Mouse (Mus musculus): ENCODE results near the gene Gm12216. TPM values are rescaled to one million over a fixed set of nuclear protein-coding genes. Genes with fewer than 3 reads are reported as not detected.
"Not testable (repeated sequence)": the region's sequence is repeated elsewhere in the genome, so short reads cannot be mapped to it uniquely, and the experiment has no call there.

Gene Gm12216
- total RNA-seq (2022): 10 to 100 TPM in 2 of 4 experiments, 1 to 10 TPM in 2; 4.1 to 12.6 (median 9.8) TPM

DNA sequence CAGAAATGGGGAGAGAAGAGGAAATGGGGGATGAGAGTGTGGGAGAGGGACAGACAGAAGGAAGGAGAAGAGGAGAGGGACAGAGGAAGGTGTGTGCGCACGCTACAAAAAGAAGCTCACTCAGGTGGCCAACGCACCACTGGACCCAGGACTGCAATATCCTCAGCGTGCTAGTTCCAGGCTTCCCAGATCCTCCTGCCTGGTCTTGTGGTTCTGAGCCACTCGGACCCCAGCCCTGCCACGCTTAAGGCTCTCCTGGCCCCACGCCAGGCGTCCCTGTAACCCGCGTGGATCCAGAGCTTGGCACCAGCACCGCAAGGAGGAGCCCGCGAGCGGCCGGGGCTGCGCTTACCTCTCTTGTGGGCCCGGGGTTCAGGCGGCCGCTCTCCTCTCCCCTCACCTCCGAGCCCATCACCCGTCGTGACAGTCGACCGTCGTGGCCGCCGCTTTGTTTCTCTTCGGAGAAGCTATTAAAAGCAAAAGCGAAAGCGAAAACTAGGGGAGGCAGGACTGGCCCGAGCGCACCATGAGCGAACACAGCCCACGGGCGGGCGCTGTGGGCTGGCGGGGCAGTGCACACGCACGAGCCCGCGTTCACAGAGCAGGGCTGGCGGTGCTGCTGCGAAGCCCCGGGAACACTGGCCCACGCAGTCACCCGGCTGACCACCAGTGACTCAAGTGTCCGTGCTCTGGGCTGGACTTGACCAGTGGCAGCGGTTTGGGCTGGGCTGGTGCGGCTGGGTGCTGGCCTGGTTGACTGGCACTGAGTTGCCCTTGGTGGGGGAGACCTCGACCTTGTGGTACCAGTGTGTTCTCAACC lies at the start of gene Gm12216:
Gm12216 (minus strand) TSS at position 496 of the 820 bp plus-strand sequence.
- peak; percentile 67 for DNase-seq

DNA sequence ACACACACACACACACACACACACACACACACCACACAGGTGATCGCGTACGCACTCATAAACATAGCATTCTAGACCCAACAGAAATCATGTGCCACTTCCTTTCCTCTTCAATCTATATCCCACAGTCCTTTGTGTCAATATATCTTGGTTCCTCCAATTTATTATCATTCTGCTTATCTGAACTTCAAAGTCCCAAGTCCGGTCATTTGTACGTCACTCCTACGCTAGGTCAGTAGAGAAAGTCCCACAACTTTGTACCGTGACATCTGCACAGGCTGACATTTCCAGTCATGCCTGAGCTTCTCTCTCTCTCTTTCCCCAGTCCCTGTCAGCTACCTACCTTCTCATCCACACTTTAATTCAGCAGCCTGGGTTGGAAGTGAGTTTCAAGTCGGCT lies 49.6 kb upstream of the Gm12216 start:
- DNase-seq: no peak

DNA sequence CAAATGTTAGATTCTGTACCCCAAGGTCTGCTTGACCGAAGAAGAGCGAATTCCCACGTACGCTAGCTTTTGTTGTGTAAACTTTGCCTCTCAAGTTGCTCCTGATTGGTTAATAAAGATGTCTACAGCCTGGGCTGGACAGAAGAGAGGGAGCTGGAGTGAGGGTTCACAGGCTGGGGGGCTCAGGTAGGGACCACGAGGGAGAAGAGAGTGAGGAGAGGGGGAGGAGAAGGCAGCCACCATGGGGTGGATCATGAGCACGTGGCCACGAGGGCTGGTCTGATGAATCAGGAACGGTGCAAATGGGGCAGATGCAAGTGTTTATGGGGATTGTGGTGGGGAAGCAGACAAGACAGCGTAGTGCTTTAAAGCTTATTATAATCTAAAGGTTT lies 45.5 kb upstream of the Gm12216 start:
- DNase-seq: no peak

GRCm38 (mm10) chr11:53903781-53904533 lies 44.9 kb upstream of the Gm12216 start:
- DNase-seq: no peak

DNA sequence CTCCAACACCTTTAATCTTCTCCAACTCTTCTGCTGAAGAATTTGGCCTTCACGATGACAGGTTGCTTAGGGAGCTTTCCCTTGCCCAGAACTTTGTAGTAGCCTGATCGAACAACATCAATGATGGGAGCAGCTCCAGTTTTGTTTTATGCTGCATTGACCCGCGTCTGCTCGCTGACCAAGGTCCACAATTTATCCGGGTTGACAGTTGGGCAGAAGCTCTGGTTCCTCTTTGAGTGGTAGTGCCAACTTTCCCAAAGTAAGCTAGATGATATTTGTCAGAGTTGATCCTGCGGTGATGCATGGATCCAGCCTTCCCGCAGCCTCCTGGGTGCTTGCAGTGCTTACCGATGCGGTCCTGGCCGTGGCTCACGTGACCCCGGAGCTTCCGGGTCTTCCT lies 43.7 kb upstream of the Gm12216 start:
- DNase-seq: no peak

DNA sequence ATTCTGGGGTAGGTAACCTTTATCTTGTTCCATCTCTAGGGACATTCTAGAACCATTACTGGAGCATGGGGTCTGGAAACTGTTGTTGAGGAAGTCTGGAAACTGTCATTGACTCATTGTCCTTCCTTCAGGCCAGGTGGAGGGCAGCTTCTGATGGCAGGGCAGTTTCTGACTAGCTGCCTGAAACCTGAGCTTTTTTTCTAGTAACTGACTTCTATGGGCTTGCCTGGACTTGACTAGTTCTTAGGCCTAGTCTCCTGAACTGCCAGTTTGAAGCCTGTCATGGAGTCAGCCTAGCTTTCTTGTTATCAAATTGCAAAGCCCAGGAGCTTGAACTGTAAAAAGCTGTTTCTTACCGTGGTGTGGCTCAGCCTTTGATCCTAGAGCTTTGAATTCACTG lies 41.9 kb upstream of the Gm12216 start:
- DNase-seq: no peak

DNA sequence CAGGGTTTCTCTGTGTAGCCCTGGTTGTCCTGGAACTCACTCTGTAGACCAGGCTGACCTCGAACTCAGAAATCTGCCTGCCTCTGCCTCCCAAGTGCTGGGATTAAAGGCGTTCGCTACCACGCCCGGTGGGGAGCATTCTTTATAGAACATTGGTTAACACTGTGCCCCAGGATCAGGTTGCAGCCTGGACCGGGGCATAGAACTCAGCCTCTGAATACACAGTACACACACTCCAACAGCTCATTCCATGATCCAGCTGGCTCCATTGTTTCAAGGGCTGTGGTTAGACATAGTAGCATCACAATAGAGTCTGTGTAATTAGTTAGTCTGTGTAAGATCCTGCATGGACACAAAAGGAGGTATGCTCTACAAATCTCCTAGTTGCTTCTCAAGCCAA lies 40.9 kb upstream of the Gm12216 start:
- DNase-seq: no peak

DNA sequence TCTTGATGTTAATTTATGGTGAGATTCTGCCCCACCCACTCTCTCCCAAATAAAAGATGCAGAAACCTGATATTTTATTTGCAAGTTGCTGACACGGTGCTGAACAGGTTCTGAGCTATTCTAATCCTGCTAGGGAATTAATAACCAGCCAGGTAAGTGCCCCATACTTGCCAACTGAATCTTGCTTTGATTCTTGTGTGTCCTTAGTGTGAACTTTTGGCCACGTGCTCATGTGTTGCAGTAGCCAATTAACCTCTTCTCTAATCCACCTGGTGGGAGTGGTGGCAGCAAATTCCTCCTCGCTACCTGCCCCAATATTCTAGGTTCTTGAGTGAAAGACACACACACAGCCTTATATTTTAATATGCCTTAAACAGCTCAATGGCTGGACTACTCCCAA lies 39.9 kb upstream of the Gm12216 start:
- DNase-seq: no peak

DNA sequence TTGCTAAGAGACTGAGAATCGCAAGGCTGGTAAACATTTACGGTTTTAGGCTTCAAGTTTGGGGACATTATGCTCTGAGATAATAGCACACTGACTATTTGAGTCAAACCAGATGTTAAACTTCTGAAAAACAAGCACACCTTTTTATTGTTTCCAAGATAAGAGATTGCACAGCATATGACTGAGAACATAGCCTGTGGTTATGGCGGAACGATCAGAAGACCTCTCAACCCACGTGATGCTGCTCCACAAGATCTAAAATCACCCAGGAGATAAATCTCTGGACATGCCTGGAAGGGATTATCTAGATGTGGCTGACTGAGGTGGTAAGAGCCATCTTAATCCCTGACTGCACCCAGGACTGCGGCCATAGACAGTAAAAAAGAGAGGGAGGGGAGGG lies 37.9 kb upstream of the Gm12216 start:
- DNase-seq: no peak

DNA sequence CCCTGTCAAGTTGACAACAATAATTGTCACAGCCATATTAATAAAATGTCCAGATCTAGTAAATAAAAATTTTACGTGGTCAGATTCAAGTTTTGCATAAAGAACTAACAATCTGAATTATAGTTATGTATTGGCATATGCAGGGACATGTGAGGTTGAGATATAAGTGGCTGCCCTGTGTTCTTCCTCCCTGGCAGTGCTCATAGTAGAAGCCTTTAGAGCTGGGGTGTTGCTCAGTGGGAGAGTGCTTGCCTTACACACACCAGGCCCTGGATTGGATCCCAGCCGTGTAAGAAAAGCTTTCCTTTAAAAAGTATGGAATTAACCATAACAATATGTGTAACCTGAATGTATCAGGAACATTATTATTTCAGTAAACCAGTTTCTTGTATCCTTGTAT lies 34.4 kb upstream of the Gm12216 start:
- no peak for DNase-seq

DNA sequence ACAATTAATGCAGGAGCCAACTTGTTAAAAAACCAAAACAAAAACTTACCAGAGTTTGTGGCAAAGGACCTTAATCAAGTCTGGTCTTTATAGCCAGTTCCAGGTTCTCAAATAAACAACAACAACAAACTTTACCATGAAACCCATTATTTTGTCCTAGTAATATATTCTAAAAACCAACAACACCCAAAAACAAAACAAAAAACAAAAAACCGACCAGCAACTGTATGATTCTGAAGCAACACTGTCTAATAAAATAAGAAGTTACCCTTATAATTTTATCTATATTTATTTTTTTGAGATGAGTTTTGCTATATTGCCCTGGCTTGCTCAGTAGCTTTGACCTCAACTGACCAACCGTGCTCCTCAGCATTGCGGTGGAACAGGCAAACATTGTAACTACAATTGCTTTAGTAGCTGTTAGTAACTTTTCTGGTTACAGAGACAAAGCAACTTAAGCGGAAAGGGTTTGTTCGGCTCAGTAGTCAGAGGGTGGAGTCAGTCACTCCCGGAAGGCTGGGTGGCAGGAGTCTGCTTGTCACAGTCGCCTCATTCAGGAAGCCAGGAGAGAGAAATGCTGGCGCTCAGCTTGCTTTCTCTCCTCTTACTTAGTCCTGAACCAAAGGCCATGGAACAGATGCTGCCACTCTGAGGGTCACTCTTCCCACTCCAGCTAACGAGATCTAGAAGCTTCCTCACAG lies 33.8 kb upstream of the Gm12216 start:
- DNase-seq: no peak

- DNase-seq: peak; percentile 99
Observed at GRCm38 (mm10) chr11:53891505-53892451, 32.7 kb upstream of the Gm12216 start, which contains the start of gene Slc22a5. TSS of gene Slc22a5 (minus strand) at chr11:53891660.

DNA sequence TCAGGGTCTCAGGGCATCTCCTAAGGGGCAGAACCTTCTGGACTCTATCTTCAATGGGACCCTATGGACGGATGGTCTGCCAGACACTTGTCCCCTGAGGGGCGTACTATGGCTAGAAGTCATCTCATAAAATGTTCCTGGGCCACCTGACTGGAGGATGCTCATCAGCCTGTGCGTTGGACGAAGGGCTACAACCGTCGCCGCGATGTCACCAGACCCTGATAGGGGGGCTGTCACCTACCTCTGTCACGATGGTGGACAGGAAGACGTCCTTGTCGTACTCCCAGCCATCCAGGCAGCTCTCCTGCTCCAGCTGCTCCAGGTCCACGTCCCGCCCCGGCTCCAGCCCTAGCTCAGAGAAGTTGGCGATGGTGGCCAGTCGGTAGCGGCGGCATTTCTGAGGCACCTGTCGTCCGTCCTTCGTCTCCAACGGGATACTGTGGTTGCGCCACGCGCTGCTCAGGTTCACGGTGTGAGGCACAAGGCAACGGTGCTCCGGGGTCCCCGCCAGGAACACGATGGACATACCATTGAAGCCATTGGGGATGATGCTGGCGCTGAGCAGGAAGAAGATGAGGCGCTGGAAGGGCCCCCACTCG lies 31.9 kb upstream of the Gm12216 start:
- DNase-seq: peak; percentile 47

DNA sequence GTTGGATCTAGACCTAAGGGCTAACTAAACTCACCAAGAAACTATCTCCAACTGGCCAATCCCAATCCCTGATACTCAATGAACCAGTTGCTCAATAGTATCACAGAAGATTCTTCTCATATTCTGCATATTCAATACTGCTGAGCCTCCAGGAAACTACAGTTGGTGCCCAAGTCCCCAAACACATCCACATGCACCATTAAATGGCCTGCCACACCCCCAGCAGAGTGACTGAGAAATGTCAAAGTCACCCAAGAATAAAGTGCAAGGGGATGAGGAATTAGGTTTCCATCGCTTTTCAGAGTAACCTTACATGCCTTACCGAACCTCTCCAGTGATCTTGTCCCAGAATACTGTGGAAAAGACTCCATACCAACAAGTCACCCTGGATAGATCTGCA lies 31.2 kb upstream of the Gm12216 start:
- DNase-seq: no peak

DNA sequence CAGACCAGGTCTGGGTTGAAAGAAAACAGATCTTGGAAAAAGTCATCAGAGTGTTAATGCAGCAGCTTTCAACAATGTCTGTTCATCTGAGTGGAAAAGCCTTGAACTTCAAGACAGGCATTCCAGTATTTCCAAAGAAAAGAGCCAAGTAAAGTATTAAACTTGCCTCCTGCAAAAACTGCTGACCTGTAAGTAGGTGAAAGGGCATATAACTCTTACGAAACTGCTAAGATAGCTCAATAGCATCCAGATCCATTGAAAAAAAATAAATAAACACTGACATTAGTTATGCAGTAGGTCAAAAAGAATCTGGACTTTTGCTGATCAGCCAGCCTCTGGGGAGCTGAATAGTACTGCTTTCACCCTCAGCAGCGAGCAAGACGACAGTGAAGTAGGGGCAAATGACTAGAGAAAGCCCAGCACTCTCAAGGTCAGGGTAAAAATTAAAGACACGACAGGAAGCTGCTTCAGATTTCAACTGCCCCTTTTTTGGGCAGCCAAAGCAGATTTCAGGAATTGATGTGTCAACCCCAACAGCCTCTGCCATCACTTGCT lies 30.1 kb upstream of the Gm12216 start:
- DNase-seq: no peak

GRCm38 (mm10) chr11:53888242-53888641 lies 29.2 kb upstream of the Gm12216 start:
- no peak for DNase-seq

DNA sequence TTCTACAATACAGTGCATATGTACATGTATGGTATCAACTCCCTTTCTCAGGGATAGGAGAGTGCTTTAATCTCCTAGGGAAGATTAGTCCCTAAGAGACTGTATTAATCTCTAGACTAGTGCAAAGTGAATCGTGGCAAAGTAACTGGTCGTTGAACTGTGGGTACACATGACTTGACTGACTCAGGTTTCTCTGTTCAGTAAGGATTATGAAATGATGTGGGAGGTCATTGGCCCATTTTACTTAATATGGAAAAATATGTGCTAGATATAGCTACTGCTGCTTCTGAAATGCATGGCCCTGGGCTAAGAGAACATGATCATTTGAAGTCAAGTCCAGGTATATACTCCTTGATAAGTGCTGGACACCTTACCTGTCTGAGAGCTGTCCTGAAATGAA lies 24.2 kb upstream of the Gm12216 start:
- DNase-seq: no peak

DNA sequence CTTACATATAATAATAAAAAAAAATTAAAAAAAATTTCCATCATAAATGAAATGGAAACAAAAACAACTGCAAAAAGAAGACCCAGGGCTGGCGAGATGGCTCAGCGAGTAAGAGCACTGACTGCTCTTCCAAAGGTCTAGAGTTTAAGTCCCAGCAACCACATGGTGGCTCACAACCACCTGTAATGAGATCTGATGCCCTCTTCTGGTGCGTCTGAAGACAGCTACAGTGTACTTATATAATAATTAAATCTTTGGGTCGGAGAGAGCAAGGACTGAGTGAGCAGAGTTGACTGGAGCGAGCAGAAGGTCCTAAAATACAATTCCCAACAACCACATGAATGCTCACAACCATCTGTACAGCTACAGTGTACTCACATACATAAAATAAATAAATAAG lies 19.0 kb upstream of the Gm12216 start:
- DNase-seq: not testable (repeated sequence)

DNA sequence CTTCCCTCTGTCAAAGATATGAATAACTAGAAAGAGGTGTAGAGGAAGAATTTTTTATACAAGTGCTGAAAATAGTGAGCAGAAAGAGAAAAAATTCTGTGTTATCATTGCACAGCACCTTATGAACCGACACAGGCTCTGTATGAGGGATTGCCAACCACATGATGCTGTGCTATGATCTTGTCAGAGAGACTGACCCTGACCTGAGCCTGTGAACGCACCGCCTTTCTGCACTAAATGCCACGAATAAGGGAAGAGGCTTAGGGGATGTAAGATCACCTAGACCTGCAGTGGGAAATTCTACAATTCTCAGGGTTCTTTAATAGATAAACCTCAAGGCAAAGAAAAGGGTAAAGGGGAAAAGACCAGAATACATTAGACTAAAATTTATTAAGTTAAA lies 17.4 kb upstream of the Gm12216 start:
- no peak for DNase-seq

DNA sequence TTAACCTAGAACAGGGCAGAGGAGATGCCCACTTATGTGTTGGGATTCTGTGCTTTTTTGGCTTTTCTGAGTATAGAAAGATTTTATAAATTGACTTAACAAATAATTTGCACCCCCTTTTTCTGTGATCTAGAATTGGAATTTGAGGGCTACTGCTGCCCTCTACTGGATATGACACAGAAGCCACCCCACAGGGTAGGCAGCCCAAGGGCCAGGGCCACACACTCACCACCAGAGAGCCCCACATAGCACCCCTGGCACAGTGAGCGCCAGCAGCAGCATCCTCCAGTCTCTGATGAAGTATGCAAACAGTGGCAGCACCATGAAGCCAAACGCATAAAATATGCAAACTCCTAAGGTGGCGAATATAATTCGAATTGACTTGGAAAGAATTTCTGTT lies 15.7 kb upstream of the Gm12216 start:
- no peak for DNase-seq

Data from adrenal gland, adult 8-10 months (tissue).